Mouse (Mus musculus): ENCODE measurements around the gene Dnah9. TPM values are rescaled to one million over a fixed set of nuclear protein-coding genes. Genes with fewer than 3 reads are reported as not detected.

Gene Dnah9
- polyA plus RNA-seq (2021; fragmentation: Nextera tagmentation), result 2.2 and 2.9 TPM in 2 replicates
- long read RNA-seq, experiment 1, partial matches to known transcripts, result 2 of 5 reads
- long read RNA-seq, experiment 1, other reads (novel, unspliced or antisense), result 2 of 5 reads
- long read RNA-seq, experiment 2, transcript Dnah9-205 (2 exons, 1,797 nt), result major isoform, 5 of 18 reads
- long read RNA-seq, experiment 2, partial matches to known transcripts, result 5 of 18 reads
- long read RNA-seq, experiment 2, other reads (novel, unspliced or antisense), result 8 of 18 reads

DNA sequence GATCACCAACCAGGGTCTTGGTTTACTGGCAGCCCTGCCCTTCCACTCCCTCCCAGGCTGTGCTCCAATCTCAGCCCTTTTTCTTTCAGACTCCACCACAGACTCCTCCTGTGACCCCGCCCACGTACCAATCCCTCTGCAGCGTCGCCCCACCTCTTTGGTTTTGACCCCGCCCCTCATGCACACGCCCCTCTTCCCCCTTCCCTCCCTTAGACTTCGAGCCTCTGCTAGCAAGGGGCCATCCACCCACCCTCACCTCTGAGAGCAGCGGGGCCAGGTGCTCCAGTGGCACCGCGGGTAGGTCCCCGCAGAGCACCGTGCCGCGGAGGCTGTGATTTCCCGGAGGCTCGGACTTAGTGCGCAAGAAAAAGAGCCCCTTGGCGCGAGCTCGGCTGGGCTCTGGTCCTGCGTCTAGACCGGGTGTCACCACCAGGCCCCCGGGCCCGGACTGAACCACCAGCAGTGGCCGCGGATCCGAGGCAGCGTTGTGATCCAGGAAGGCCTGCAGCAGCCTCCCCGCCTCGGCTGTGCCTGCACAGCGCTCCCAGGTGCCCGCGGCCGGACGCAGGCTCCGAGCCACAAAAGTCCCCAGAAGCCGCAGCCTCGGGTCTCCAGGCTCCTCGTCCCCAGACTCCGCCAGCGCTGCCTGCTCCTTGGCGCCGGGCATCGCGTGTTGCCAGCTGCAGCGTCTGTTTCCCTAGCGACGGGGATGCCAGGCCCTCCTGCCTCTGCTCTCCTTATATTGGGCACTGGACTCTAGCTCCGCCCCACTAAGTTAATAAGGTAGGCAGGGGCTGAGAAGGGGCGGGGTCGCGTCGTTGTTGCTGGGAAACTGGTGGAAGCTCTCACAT lies at the start of gene Dnah9:
Gene Dnah9 (minus strand): TSS at position 751 of the 851 bp plus-strand sequence.

DNA sequence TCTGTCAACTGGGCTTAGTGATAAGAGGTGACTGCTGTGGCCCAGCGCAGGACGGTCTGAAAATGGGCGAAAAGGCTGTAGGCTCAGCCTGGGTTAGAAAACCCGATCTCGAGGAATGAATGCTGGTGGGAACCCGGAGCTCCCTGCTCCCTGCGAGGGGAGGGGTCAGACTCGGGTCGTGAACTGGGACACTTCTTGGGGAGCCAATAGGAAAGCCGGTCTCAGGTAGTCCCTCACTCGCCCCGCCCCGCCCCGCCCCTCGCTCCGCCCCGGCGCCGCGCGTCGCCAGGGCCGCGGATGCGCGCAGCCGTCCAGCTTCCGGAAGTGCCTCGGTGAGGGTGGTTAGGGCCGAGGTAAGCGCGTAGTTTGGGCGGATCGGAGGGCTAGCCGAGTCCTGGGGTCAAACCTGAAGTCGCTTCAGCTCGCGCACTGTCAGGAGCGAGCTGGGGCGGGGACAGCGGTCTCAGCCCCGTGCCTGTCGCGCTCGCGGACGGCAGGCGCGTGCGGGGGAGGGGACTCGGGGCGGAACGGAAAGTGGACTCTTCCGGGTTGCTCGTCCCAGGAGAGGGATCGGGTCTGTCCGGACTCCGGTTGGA lies 361.3 kb downstream of the Dnah9 start, which contains the start of gene Zkscan6:
Gene Zkscan6 (plus strand): TSS at position 267 of the 596 bp plus-strand sequence.

DNA sequence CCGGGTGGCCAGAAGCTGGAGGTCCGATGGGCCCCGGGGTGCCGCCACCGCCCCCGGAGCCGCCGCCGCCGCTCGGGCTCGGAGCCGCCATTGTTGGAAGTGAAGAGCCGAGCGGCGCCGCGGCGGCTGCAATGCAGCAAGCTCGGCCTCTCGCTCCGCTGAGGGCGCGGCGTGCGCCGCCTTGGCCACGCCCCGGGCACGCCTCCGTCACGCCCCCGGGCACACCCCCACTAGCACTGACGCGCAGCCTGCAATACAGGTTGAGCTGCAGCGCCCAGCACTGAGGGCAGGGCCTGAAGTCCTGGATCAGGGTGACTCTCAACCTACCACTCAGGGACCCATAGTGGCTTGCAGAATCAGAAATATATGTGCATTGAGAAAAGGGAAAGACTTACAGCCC lies 380.2 kb downstream of the Dnah9 start, which contains the start of gene Map2k4:
Gene Map2k4 (minus strand): TSS at position 144 of the 400 bp plus-strand sequence.

